8 mouse cellular contexts compared by ENCODE assay signal in genomic region chr14:56887887-56888286, GRCm38 (mm10). TPM values are rescaled to one million over a fixed set of nuclear protein-coding genes. Genes with fewer than 3 reads are reported as not detected.
DNase-seq lines count a peak whose midpoint lies in the region; ATAC-seq and TF ChIP-seq lines count a peak whose summit lies in the region.

No protein-coding gene starts in this region.

- no peaks in the 10 kb centered on the region for H3K9me3 ChIP-seq in erythroblast, embryonic 14.5 days (ENCODE audit: control insufficient read depth, low read length)
- 0 out of 2 replicates have a peak, but pooled peaks cover 2% of the 10 kb centered on the region for H3K9me3 ChIP-seq in heart, embryonic 13.5 days
- no peaks in the 10 kb centered on the region for H3K9me3 ChIP-seq in liver, embryonic 12.5 days (replicated peaks)

- H3K27me3 ChIP-seq in C2C12 (ENCODE audit: control insufficient read depth, insufficient read depth, insufficient read length) = no peaks in the 10 kb centered on the region
- H3K27me3 ChIP-seq in erythroblast, embryonic 14.5 days (ENCODE audit: control insufficient read depth) = no peaks in the 10 kb centered on the region
- H3K27me3 ChIP-seq in heart, embryonic 13.5 days (replicated peaks) = no peaks in the 10 kb centered on the region
- no peaks in the 10 kb centered on the region for H3K27me3 ChIP-seq in liver, embryonic 12.5 days (replicated peaks)
- no peaks in the 10 kb centered on the region for H3K27me3 ChIP-seq in splenic B cell, adult 2 months (ENCODE audit: control insufficient read depth, insufficient read depth, low read length, poor library complexity, severe bottlenecking)

- H3K27ac ChIP-seq in bone marrow macrophage, adult 2 months (ENCODE audit: insufficient read depth, low read depth, low read length) = no peak overlapping the region
- H3K27ac ChIP-seq in heart, embryonic 13.5 days (replicated peaks) = peak overlapping the region; percentile 99
- peak overlapping the region; percentile 96; the same call in 1 of the 2 replicates for H3K27ac ChIP-seq in liver, embryonic 12.5 days

- H3K79me3 ChIP-seq in C2C12 (ENCODE audit: low read depth) = peaks cover 56% of the 10 kb centered on the region

- TF ChIP-seq CTCF in C2C12 (IDR thresholded peaks at IDR 0.05; ENCODE audit: control insufficient read depth, insufficient read depth, insufficient read length) = no peak
- TF ChIP-seq CTCF in bone marrow macrophage, adult 2 months (IDR thresholded peaks at IDR 0.05; ENCODE audit: low read depth, low read length) = no peak

- peak overlapping the region; percentile 95 for H3K9ac ChIP-seq in heart, embryonic 13.5 days
- H3K9ac ChIP-seq in liver, embryonic 12.5 days = peak overlapping the region; percentile 93

- peak overlapping the region; percentile 89 for H3K4me2 ChIP-seq in heart, embryonic 13.5 days
- H3K4me2 ChIP-seq in liver, embryonic 12.5 days = peak overlapping the region; percentile 81

- peak; percentile 76 for DNase-seq in kidney, postnatal 10 days
- DNase-seq in naive thymus-derived CD4-positive, alpha-beta T cell, adult 2 months (ENCODE audit: low read depth) = peak; percentile 90
- peak; percentile 90 for DNase-seq in splenic B cell, adult 2 months (ENCODE audit: low read depth, low spot score)

- peaks cover 60% of the 10 kb centered on the region for H3K79me2 ChIP-seq in C2C12 (ENCODE audit: control insufficient read depth, insufficient read depth)

- no peak for ATAC-seq in heart, embryonic 13.5 days (ENCODE audit: extremely low read depth, insufficient number of reproducible peaks, low FRiP score, low TSS enrichment)
- ATAC-seq in liver, embryonic 12.5 days = no peak

- 1% methylated on average over 9 of the region's 9 CpGs for WGBS in heart, embryonic 13.5 days
- under 1% methylated on average over 9 of the region's 9 CpGs for WGBS in liver, embryonic 12.5 days (ENCODE audit: insufficient replicate concordance)

- peak overlapping the region; percentile 74 for H3K4me3 ChIP-seq in C2C12 (ENCODE audit: insufficient read depth, poor library complexity, severe bottlenecking)
- H3K4me3 ChIP-seq in bone marrow macrophage, adult 2 months (ENCODE audit: insufficient read depth, low read length) = peak overlapping the region; percentile 77
- peak overlapping the region; percentile 76 for H3K4me3 ChIP-seq in erythroblast, embryonic 14.5 days (replicated peaks)
- peak overlapping the region; percentile 86 for H3K4me3 ChIP-seq in heart, embryonic 13.5 days
- peak overlapping the region; percentile 84 for H3K4me3 ChIP-seq in liver, embryonic 12.5 days

- H3K36me3 ChIP-seq in C2C12 (ENCODE audit: control insufficient read depth, insufficient read depth) = peaks cover 37% of the 10 kb centered on the region
- H3K36me3 ChIP-seq in erythroblast, embryonic 14.5 days (ENCODE audit: control insufficient read depth) = peaks cover 19% of the 10 kb centered on the region
- peaks cover 38% of the 10 kb centered on the region for H3K36me3 ChIP-seq in heart, embryonic 13.5 days
- H3K36me3 ChIP-seq in liver, embryonic 12.5 days = peaks cover 25% of the 10 kb centered on the region
- H3K36me3 ChIP-seq in splenic B cell, adult 2 months (ENCODE audit: control insufficient read depth, insufficient read depth, low read length, poor library complexity, severe bottlenecking) = no peaks in the 10 kb centered on the region

- H3K4me1 ChIP-seq in bone marrow macrophage, adult 2 months (ENCODE audit: control insufficient read depth, insufficient read depth, low read length) = peaks cover 8% of the 10 kb centered on the region
- peaks cover 26% of the 10 kb centered on the region for H3K4me1 ChIP-seq in erythroblast, embryonic 14.5 days (ENCODE audit: control insufficient read depth)
- peaks cover 25% of the 10 kb centered on the region for H3K4me1 ChIP-seq in heart, embryonic 13.5 days
- peaks cover 30% of the 10 kb centered on the region for H3K4me1 ChIP-seq in liver, embryonic 12.5 days

- H3ac ChIP-seq in C2C12 (ENCODE audit: control insufficient read depth, insufficient read length, low read depth) = no peak overlapping the region

- no peak for TF ChIP-seq POLR2A in bone marrow macrophage, adult 2 months (IDR thresholded peaks at IDR 0.05; ENCODE audit: borderline replicate concordance, low read depth, low read length)

TF ChIP-seq in C2C12, 6 proteins besides CTCF, POLR2A, EP300 and RAD21:
- no peak for TF ChIP-seq MYOG (IDR thresholded peaks at IDR 0.05; ENCODE audit: control insufficient read depth, extremely low read depth, insufficient read length)
- TF ChIP-seq USF1 (IDR thresholded peaks at IDR 0.05; ENCODE audit: low read depth) = no peak
- TF ChIP-seq CEBPB (IDR thresholded peaks at IDR 0.05; ENCODE audit: low read depth) = no peak
- peak; percentile 9 for TF ChIP-seq MYOD1 (IDR thresholded peaks at IDR 0.05; ENCODE audit: control insufficient read depth, insufficient read length, low read depth)
- TF ChIP-seq FOSL1 (IDR thresholded peaks at IDR 0.05; ENCODE audit: insufficient read depth, low read length, poor library complexity, severe bottlenecking) = no peak
- no peak for TF ChIP-seq MAX (IDR thresholded peaks at IDR 0.05)

RNA-seq across cellular contexts. Expression of gene Zmym2, which starts 1.4 kb away (rescaled TPM):
- polyA plus RNA-seq in C2C12 (2012; fragmentation: generic; extraction: Trizol) = 6.4 TPM
- 39.2 and 48.7 TPM in 2 replicates for polyA plus RNA-seq in bone marrow macrophage, adult 2 months (2012; ENCODE audit: insufficient read depth, insufficient read length, missing spikeins)
- polyA plus RNA-seq in erythroblast, embryonic 14.5 days (2012) = 0.03 and 0.10 TPM in 2 replicates
- polyA plus RNA-seq in heart, embryonic 13.5 days (2015; fragmentation: Nextera tagmentation; extraction: Ambion mirVana) = 29.8 and 30.9 TPM in 2 replicates
- polyA plus RNA-seq in liver, embryonic 12.5 days (2016; fragmentation: Nextera tagmentation; extraction: Ambion mirVana) = 12.7 and 15.6 TPM in 2 replicates
